Mouse (Mus musculus): ENCODE results near the gene Rab3ip.

Gene Rab3ip

GRCm38 (mm10) chr10:116962152-116962551 is 11.6 kb upstream of the Rab3ip start:
- DNase-seq (ENCODE audit: low read depth, low spot score): no peak

GRCm38 (mm10) chr10:116957867-116958551 is 7.4 kb upstream of the Rab3ip start:
- DNase-seq (ENCODE audit: low read depth, low spot score): no peak

- DNase-seq (ENCODE audit: low read depth, low spot score): no peak
Observed at GRCm38 (mm10) chr10:116956483-116957158, 6.1 kb upstream of the Rab3ip start.

GRCm38 (mm10) chr10:116955191-116955590 is 4.6 kb upstream of the Rab3ip start:
- no peak for DNase-seq (ENCODE audit: low read depth, low spot score)

- DNase-seq (ENCODE audit: low read depth, low spot score): no peak
Observed at GRCm38 (mm10) chr10:116950886-116951285, 317 bp upstream of the Rab3ip start.

GRCm38 (mm10) chr10:116949111-116950008 is 1.2 kb downstream of the Rab3ip start:
- peak; percentile 11 for DNase-seq (ENCODE audit: low read depth, low spot score)

GRCm38 (mm10) chr10:116948414-116948813 is 2.2 kb downstream of the Rab3ip start:
- DNase-seq (ENCODE audit: low read depth, low spot score): no peak

GRCm38 (mm10) chr10:116944940-116945339 is 5.6 kb downstream of the Rab3ip start:
- no peak for DNase-seq (ENCODE audit: low read depth, low spot score)

GRCm38 (mm10) chr10:116944144-116944543 is 6.4 kb downstream of the Rab3ip start:
- no peak for DNase-seq (ENCODE audit: low read depth, low spot score)

- peak; percentile 2 for DNase-seq (ENCODE audit: low read depth, low spot score)
Observed at GRCm38 (mm10) chr10:116943025-116943424, 7.5 kb downstream of the Rab3ip start.

GRCm38 (mm10) chr10:116935028-116935427 is 15.5 kb downstream of the Rab3ip start:
- no peak for DNase-seq (ENCODE audit: low read depth, low spot score)

- DNase-seq (ENCODE audit: low read depth, low spot score): no peak
Observed at GRCm38 (mm10) chr10:116933794-116934193, 16.8 kb downstream of the Rab3ip start.

GRCm38 (mm10) chr10:116932418-116932817 is 18.2 kb downstream of the Rab3ip start:
- DNase-seq (ENCODE audit: low read depth, low spot score): no peak

- no peak for DNase-seq (ENCODE audit: low read depth, low spot score)
Observed at GRCm38 (mm10) chr10:116931497-116932179, 18.9 kb downstream of the Rab3ip start.

- no peak for DNase-seq (ENCODE audit: low read depth, low spot score)
Observed at GRCm38 (mm10) chr10:116930936-116931335, 19.6 kb downstream of the Rab3ip start.

- no peak for DNase-seq (ENCODE audit: low read depth, low spot score)
Observed at GRCm38 (mm10) chr10:116930506-116930905, 20.1 kb downstream of the Rab3ip start.

- no peak for DNase-seq (ENCODE audit: low read depth, low spot score)
Observed at GRCm38 (mm10) chr10:116928826-116929225, 21.7 kb downstream of the Rab3ip start.

GRCm38 (mm10) chr10:116926428-116927113 is 24.0 kb downstream of the Rab3ip start:
- DNase-seq (ENCODE audit: low read depth, low spot score): no peak

GRCm38 (mm10) chr10:116923651-116924495 is 26.7 kb downstream of the Rab3ip start:
- no peak for DNase-seq (ENCODE audit: low read depth, low spot score)

GRCm38 (mm10) chr10:116922161-116922560 is 28.4 kb downstream of the Rab3ip start:
- no peak for DNase-seq (ENCODE audit: low read depth, low spot score)

All from retina, postnatal 7 days (tissue).